Mouse (Mus musculus) CD4-positive, CD25-positive, alpha-beta regulatory T cell, adult 4 months (primary cell): ENCODE results near the gene Ralgps2. TPM values are rescaled to one million over a fixed set of nuclear protein-coding genes. Genes with fewer than 3 reads are reported as not detected.

Experiments
- ATAC-seq: one replicate; pipeline ENCODE4 v1.8.0; 2017
- polyA plus RNA-seq, 2 experiments: library from polyadenylated mRNA; unstranded; fragments of 100-300 nt; shearing (Covaris generic); gene quantifications; one replicate each; pipeline ENCODE4 v1.2.1; 2017

Gene Ralgps2
- polyA plus RNA-seq, 2 experiments from 2014 or later: 33.0 to 55.6 TPM

- no peak for ATAC-seq
Observed at GRCm38 (mm10) chr1:156808332-156808731, 131.1 kb downstream of the Ralgps2 start.

GRCm38 (mm10) chr1:156801276-156801675, 138.2 kb downstream of the Ralgps2 start:
- ATAC-seq: no peak

GRCm38 (mm10) chr1:156796251-156796650, 143.2 kb downstream of the Ralgps2 start:
- no peak for ATAC-seq

- ATAC-seq: no peak
Observed at GRCm38 (mm10) chr1:156789844-156790490, 149.5 kb downstream of the Ralgps2 start.

- ATAC-seq: no peak
Observed at GRCm38 (mm10) chr1:156787164-156787863, 152.1 kb downstream of the Ralgps2 start.

- no peak for ATAC-seq
Observed at GRCm38 (mm10) chr1:156786074-156786473, 153.4 kb downstream of the Ralgps2 start.

- no peak for ATAC-seq
Observed at GRCm38 (mm10) chr1:156784974-156785373, 154.5 kb downstream of the Ralgps2 start.

- ATAC-seq: no peak
Observed at GRCm38 (mm10) chr1:156784116-156784515, 155.3 kb downstream of the Ralgps2 start.

GRCm38 (mm10) chr1:156781971-156782850, 157.2 kb downstream of the Ralgps2 start:
- no peak for ATAC-seq

GRCm38 (mm10) chr1:156781076-156781741, 158.2 kb downstream of the Ralgps2 start:
- ATAC-seq: no peak

GRCm38 (mm10) chr1:156780234-156781005, 159.0 kb downstream of the Ralgps2 start:
- no peak for ATAC-seq

- ATAC-seq: no peak
Observed at GRCm38 (mm10) chr1:156779595-156779994, 159.8 kb downstream of the Ralgps2 start.

GRCm38 (mm10) chr1:156778977-156779376, 160.4 kb downstream of the Ralgps2 start:
- ATAC-seq: no peak

- ATAC-seq: no peak
Observed at GRCm38 (mm10) chr1:156777896-156778295, 161.5 kb downstream of the Ralgps2 start.

- ATAC-seq: no peak
Observed at GRCm38 (mm10) chr1:156775983-156776382, 163.4 kb downstream of the Ralgps2 start.

- ATAC-seq: no peak
Observed at GRCm38 (mm10) chr1:156775190-156775589, 164.2 kb downstream of the Ralgps2 start.

- ATAC-seq: no peak
Observed at GRCm38 (mm10) chr1:156770845-156771244, 168.6 kb downstream of the Ralgps2 start.

GRCm38 (mm10) chr1:156769621-156770297, 169.7 kb downstream of the Ralgps2 start:
- ATAC-seq: no peak

GRCm38 (mm10) chr1:156769163-156769562, 170.3 kb downstream of the Ralgps2 start:
- ATAC-seq: no peak

GRCm38 (mm10) chr1:156765311-156765710, 174.1 kb downstream of the Ralgps2 start:
- no peak for ATAC-seq

- ATAC-seq: no peak
Observed at GRCm38 (mm10) chr1:156764584-156764983, 174.8 kb downstream of the Ralgps2 start.
